Mouse (Mus musculus) megakaryocyte, embryonic 14.5 days (primary cell): ENCODE measurements around the gene Serpinf1.

Source experiments
- FLI1 ChIP-seq: IDR thresholded peaks from 2 replicates; pipeline ENCODE4 v1.6.1; 2012; ENCODE audit warnings: low read length, inconsistent platforms, mixed read lengths
- GATA1 ChIP-seq: IDR thresholded peaks from 3 replicates; pipeline ENCODE4 v1.6.1; 2012; ENCODE audit warnings: mixed read lengths, low read length, inconsistent platforms, borderline replicate concordance

DNA sequence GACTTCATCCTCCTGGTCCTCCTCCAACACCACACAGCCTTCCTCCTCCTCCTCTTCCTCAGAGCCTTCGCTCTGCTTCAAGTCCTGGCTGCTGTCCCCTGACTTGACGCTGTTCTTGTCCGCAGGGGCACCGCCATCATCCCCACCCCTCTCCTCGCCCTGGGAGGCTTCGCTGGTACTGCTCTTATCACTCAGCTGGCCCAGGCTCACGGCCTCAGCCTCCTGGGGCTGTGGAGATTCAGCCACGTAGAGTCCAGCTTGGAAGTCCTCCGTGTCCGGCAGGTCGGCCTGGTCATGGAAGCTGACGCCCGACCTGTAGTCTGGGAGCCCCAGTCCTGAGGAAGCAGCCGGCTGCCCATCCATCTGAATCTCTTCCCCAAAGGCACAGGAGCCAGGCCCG is 28.4 kb upstream of the Serpinf1 start:
- TF ChIP-seq GATA1 (no peak), FLI1 (no peak)
